Mouse (Mus musculus) layer of hippocampus, adult 8-10 months (tissue): ENCODE data around the gene Tectb. TPM values are rescaled to one million over a fixed set of nuclear protein-coding genes. Genes with fewer than 3 reads are reported as not detected.

ENCODE experiments used
- microRNA-seq, 2 experiments: library from miRNA; unstranded; fragments of <30 nt; microRNA quantifications; one replicate each; pipeline ENCODE4 v1.2.0; 2022
- total RNA-seq, 4 experiments: library from RNA; stranded (reverse); gene quantifications; 2 replicates each; pipeline ENCODE4 v1.2.4; 2022

The Tectb gene
- total RNA-seq, 4 experiments from 2014 or later = 0.16 TPM; not detected in 3

Small RNA genes lying within 50 kb of the gene (microRNA-seq; reads per million reads assigned to microRNA genes)
- gene Mir6715 = 0.25 to 1.3 reads per million in 2 experiments

Other genes with a start within 250 kb of the Tectb start
- gene Gpam, start 53.5 kb upstream of the Tectb start, total RNA-seq = 10 to 100 TPM; 47.2 to 72.0 (median 60.2) TPM
- gene Gucy2g, start 60.5 kb downstream of the Tectb start, total RNA-seq = 1 to 10 TPM; 1.2 to 1.4 (median 1.3) TPM
- gene Acsl5, start 71.2 kb downstream of the Tectb start, total RNA-seq = 10 to 100 TPM; 38.6 to 47.6 (median 42.6) TPM
- gene Zdhhc6, start 135.3 kb downstream of the Tectb start, total RNA-seq = 10 to 100 TPM; 26.2 to 28.9 (median 27.5) TPM
- gene Vti1a, start 135.6 kb downstream of the Tectb start, total RNA-seq = 10 to 100 TPM; 56.7 to 64.1 (median 60.2) TPM